Mouse (Mus musculus): ENCODE results near the gene Tmem17. TPM values are rescaled to one million over a fixed set of nuclear protein-coding genes. Genes with fewer than 3 reads are reported as not detected.

The Tmem17 gene
- 8.6 and 10.2 TPM in 2 replicates for polyA plus RNA-seq (2012; rRNA removed)

GRCm38 (mm10) chr11:22512038-22513001 is at the start of gene Tmem17:
Gene Tmem17 (plus strand): TSS chr11:22512088.
- DNase-seq (ENCODE audit: extremely low spot score in 1 of 2, low spot score in 1 of 2) = peak; percentile 63 to 86

- no peak for DNase-seq (ENCODE audit: extremely low spot score in 1 of 2, low spot score in 1 of 2)
Observed at GRCm38 (mm10) chr11:22479836-22480619, 31.9 kb upstream of the Tmem17 start.

GRCm38 (mm10) chr11:22481639-22482361 is 30.1 kb upstream of the Tmem17 start:
- DNase-seq (ENCODE audit: extremely low spot score in 1 of 2, low spot score in 1 of 2) = no peak

GRCm38 (mm10) chr11:22482362-22482760 is 29.5 kb upstream of the Tmem17 start:
- peak in 1 of 2 experiments; percentile 28 for DNase-seq (ENCODE audit: extremely low spot score in 1 of 2, low spot score in 1 of 2)

- no peak for DNase-seq (ENCODE audit: extremely low spot score in 1 of 2, low spot score in 1 of 2)
Observed at GRCm38 (mm10) chr11:22493694-22494319, 18.1 kb upstream of the Tmem17 start.

GRCm38 (mm10) chr11:22494941-22495340 is 16.9 kb upstream of the Tmem17 start:
- no peak for DNase-seq (ENCODE audit: extremely low spot score in 1 of 2, low spot score in 1 of 2)

GRCm38 (mm10) chr11:22499396-22499795 is 12.5 kb upstream of the Tmem17 start:
- DNase-seq (ENCODE audit: extremely low spot score in 1 of 2, low spot score in 1 of 2) = peak; percentile 20 to 31

GRCm38 (mm10) chr11:22499886-22500285 is 12.0 kb upstream of the Tmem17 start:
- DNase-seq (ENCODE audit: extremely low spot score in 1 of 2, low spot score in 1 of 2) = no peak

GRCm38 (mm10) chr11:22500771-22501566 is 10.9 kb upstream of the Tmem17 start:
- DNase-seq (ENCODE audit: extremely low spot score in 1 of 2, low spot score in 1 of 2) = no peak

- DNase-seq (ENCODE audit: extremely low spot score in 1 of 2, low spot score in 1 of 2) = no peak
Observed at GRCm38 (mm10) chr11:22513075-22513474, 1.2 kb downstream of the Tmem17 start.

GRCm38 (mm10) chr11:22515061-22515460 is 3.2 kb downstream of the Tmem17 start:
- DNase-seq (ENCODE audit: extremely low spot score in 1 of 2, low spot score in 1 of 2) = no peak

- no peak for DNase-seq (ENCODE audit: extremely low spot score in 1 of 2, low spot score in 1 of 2)
Observed at GRCm38 (mm10) chr11:22518445-22518844, 6.6 kb downstream of the Tmem17 start.

GRCm38 (mm10) chr11:22520251-22520650 is 8.4 kb downstream of the Tmem17 start:
- DNase-seq (ENCODE audit: extremely low spot score in 1 of 2, low spot score in 1 of 2) = no peak

GRCm38 (mm10) chr11:22524606-22525005 is 12.7 kb downstream of the Tmem17 start:
- no peak for DNase-seq (ENCODE audit: extremely low spot score in 1 of 2, low spot score in 1 of 2)

- no peak for DNase-seq (ENCODE audit: extremely low spot score in 1 of 2, low spot score in 1 of 2)
Observed at GRCm38 (mm10) chr11:22540600-22540999, 28.7 kb downstream of the Tmem17 start.

- no peak for DNase-seq (ENCODE audit: extremely low spot score in 1 of 2, low spot score in 1 of 2)
Observed at GRCm38 (mm10) chr11:22560061-22560460, 48.2 kb downstream of the Tmem17 start.

GRCm38 (mm10) chr11:22560503-22561328 is 48.8 kb downstream of the Tmem17 start:
- peak; percentile 90 to 95 for DNase-seq (ENCODE audit: extremely low spot score in 1 of 2, low spot score in 1 of 2)

GRCm38 (mm10) chr11:22561329-22561592 is 49.4 kb downstream of the Tmem17 start:
- DNase-seq (ENCODE audit: extremely low spot score in 1 of 2, low spot score in 1 of 2) = no peak

GRCm38 (mm10) chr11:22563706-22564105 is 51.8 kb downstream of the Tmem17 start:
- DNase-seq (ENCODE audit: extremely low spot score in 1 of 2, low spot score in 1 of 2) = no peak
